Mouse (Mus musculus) thymus, postnatal 14 days (tissue): ENCODE results near the gene Mark2.

Experiments used
- DNase-seq: peaks from one replicate; pipeline ENCODE4 v3.0.0; 2021

Gene Mark2

DNA sequence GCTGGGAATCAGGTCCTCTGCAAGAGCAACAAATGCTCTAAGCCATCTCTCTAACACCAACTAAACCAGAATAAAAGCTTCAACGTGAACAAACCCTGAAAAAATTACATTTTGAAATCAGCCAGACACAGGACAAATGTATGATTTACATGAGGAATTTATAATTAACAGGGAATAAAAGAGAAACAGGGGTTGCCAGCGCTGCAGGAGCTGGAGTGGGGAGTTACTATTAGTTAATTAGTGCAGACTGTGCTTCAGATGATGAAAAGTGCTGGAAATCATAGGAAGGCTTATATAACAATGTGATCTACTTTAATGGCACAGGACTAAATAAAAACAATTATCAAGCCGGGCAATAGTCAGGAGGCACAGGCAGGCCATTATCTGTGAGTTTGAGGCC lies 20.3 kb downstream of the Mark2 start:
- no peak for DNase-seq

DNA sequence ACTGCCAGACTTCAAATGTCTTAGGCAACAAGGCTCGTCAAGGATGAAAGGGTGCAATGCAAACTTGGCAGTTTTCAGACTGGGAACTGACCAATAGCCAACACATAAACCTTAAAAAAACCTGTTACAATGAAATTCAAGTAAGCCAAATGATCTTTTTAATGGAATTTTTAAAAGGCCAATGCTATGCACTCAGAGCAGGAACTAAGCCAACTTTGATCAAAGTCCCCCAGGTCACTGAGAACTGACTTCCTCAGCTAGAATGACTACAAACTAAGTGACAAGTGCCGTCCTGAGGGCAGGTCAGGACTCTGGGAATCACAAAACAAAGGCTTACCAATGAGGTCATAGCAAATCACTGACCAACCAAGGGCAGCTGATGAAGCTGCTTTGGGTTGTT lies 21.5 kb downstream of the Mark2 start:
- no peak for DNase-seq

DNA sequence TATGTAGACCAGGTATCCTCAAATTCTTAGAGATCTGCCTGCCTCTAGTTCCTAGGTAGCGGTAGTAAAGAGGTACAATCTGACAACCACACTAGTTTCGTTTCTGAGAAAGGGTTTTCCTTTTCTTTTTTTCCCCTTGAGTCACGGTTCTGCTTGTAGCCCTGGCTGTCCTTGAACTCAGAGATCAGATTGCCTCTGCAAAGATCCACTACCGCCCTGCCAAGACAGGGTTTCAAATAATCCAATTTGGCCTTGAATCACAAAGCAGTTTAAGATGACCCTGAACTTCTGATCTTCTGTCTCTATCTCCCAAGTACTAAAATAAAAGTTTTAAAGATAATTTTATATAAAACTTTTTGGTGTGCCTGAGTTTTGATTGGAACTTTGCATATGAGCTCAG lies 23.9 kb downstream of the Mark2 start:
- DNase-seq = no peak

DNA sequence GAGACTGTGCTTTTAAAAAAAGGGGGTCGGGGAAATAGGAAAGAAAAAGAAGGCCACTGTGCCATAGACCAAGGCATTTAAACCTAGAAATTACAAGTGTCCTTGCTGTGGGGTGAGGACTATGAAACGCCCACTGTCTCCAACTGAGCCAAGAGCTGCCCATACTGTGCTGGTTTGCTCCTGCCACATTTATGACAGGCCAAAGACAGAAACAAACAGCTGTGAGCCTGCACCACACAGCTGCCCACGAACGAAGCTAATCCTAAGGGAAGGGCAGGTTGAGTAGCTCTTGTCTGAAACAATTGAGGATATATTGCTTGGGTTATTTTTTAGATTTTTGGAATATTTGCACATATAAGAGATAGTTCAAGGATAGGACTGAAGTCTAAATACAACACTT lies 24.8 kb downstream of the Mark2 start:
- DNase-seq = no peak

DNA sequence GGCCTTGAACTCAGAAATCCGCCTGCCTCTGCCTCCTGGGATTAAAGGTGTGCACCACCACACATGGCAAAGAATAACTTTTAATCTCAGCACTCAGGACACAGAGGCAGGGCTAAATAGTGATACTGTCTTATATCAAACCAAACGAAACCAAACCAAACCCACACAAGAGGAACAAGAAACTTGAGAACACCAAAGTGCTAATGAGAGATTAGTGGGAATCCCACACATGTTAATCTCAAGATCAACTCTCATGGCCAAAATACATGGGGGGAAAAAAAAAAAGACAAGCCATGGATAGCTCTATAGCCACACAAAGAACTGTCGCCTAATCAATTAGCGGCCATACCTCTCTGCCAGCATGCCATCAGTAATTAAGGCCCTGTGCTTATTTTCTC lies 26.1 kb downstream of the Mark2 start:
- no peak for DNase-seq

DNA sequence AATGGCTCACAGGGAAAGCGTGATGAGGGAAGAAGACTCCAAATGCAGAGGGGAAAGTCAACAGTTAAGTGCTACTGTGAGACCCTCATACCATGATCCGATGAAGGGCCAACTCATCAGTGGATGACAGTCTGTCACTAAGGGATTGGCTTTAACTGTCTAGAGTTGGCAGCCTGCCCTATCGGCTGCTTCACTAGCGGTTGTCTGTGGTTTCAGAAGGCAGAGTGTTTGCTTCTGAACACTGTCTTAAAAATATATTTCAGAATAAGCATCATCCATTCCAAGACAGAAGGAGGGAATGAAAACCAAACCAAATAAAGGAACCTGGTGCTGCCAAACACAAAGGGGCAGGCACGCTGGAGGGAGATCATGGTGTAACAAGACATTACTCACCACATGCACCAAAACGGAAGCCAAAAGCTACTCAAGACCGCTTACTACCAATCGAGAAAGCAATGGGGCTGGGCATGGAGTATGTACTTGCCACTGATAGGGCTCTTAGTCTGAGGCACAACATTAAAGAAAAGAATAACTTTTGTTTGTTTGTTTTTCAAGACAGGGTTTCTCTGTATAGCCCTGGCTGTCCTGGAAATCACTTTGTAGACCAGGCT lies 26.6 kb downstream of the Mark2 start:
- DNase-seq = no peak

DNA sequence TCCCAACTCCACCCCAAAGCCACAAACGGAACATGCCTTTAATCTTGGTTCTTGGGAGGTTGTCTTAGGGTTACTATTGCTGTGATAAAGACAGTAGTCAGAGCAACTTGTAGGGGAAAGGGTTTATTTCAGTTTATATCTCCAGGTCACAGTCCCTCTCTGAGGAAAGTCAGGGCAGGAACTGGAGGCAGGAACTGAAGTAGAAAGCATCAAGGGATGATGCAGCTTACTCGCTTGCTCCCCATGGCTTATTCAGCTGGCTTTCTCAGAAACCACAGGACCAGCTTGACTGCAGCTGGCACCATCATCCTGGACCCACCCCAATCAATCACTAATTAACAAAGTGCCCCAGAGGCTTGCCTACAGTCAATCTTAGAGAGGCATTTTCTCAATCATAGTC lies 28.0 kb downstream of the Mark2 start:
- no peak for DNase-seq

DNA sequence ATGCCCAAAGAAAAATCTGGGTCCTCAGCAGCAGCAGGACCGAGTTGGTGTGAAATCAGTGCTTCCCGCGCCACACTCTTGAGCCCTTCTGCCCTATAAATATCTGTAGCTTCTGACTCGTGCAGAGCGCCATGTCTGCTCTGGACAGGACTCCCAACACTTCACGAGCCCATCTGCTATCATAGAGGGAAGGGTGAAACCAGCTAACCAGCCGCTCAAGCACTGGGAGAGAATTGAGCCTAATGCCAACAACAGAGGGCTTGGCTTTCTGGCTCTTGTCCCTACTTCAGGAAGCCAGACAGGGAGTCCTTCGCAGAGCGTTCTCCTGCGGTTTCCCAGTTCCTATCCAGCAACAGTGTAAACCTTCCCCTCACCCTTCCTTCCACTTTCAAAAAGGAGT lies 30.4 kb downstream of the Mark2 start:
- DNase-seq = no peak

DNA sequence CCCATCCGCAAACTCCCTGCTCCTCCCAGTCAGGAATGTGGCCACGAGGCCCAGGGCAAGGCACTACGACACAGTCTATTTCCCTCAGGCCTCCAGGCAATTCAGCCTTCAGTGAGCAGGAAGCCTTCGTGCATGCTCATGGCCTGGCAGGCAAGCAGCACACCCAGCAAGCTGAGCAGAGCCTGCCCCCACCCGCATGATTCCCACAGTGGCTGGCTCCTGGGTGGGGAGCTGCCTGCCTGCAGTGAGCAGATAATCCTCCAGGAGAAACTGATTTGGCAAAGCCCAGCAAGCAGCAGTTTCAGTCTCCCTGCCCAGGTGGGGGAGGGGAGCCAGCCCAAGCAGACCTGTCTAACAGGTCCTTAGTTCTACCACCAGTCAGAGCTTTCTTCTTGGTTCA lies 31.0 kb downstream of the Mark2 start:
- DNase-seq = no peak

DNA sequence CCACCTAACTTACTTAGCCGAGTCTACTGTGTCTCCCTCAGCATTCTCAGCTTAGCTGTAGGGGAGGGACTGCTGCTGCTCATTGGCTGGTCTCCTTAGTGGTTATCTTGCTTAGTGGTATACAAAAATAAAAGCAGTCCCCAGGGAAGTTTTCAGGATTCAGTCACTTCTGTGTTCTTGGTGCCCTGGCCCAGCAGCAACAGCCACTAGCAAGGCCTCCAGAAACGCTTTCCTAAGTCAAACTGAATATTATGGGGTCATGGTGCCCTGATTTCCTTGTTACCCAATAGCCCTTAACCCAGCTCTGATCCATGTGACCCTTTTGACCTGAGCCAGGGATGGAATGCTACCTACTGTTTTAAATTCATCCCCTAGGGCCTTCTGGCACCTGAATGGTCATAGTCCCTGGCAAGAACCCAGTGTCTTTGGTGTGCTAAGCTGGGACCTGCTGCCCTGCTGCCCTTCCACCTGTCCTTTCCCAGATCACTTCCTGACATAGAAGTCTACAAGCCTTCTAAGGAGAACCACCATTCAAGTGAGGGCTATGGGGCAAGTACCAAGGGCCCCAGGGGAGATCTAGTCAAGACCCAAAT lies 31.8 kb downstream of the Mark2 start:
- DNase-seq = no peak

DNA sequence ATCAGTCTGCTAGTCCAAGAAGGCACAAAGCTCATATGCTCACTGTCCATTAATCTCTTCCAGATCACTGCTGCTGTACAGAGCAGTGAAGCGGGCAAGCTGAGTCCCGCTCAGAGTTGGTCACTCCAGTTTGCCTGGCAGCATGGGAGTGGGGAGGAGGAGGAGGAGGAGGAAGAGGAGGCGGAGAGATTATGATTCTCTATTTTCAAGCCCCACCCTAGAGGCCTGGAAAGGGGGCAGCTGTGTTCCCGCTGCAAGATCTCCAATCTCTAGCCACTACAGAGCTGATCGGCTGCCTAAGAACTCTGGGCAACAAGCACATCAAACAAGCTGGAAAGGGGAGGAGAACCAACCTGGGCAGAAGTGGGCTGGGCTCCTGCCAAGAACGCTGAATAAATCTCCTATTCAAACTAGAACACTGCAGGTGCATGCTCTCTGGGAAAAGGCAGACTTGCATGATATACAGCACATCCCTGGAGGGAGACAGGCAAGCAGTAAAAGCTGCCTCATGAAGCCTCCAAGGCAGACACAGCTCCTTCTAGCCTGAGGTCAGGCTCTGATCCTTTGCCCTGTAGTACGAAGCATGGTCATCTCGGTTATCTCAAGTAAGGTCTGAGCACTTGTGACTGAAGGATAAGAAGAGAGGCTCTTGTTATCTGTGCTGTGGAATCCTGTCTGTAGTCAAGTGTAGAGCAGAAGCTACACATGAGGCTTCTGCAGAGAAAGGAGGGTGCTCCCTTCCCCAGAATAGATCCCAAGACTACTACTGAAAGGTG lies 33.5 kb downstream of the Mark2 start:
- DNase-seq = no peak

DNA sequence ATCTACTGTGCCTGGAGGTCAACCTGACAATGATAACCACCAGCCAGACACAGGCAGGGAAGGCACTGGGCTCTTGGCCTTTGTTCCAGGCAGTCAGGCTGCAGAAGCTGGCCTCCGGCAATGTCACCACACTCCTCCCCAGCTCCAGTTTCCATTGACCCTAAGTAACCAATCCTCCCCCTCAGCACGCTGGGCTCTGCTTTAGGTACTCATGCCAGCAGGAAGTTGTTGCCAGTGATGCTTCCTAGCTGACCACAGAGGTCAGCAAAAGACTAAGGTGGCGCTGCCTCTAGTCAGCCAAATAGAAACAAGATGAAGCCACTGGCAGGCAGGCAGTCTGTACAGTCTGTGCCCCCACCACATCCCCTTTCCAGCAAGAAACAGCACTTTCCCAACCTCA lies 34.7 kb downstream of the Mark2 start:
- no peak for DNase-seq

DNA sequence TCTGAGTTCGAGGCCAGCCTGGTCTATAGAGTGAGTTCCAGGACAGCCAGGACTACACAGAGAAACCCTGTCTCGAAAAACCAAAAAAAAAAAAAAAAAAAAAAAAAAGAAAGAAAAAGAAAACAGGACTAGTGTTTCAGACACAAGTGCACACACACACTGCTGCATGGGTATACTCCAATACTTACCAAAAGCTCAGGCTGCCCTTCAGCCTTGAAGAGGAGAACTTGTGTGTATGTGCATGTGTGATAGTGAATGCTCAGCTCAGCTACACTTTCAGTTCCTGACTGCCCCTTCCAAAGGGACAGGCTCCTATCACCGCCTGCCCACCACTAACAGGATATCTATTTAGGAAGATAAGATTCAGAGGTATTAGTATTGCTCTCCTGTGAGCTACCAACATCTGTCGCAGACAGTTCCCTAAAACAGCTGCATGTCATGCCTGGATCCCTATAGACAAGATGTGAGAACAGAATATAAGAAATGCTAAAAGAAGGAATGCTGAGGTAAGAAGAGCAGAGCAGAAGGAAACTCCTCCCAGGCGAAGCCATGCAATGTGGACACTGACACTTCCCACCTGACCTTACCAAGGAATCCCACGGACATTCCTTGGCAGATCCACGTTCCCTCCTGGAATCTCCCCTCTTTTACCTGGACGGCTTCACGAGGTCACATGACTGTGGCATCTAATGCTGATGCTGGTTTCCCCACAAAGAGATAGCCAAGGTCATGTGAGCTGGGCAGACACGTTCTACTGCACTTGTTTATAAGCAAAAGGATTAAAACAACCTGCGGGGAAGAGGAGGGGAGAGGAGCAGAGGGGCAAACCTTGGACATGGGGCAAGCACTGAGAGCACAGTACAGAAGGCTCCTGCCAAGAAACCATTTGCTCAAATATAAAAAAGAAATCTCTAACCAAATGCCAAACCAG lies 36.0 kb downstream of the Mark2 start:
- no peak for DNase-seq

DNA sequence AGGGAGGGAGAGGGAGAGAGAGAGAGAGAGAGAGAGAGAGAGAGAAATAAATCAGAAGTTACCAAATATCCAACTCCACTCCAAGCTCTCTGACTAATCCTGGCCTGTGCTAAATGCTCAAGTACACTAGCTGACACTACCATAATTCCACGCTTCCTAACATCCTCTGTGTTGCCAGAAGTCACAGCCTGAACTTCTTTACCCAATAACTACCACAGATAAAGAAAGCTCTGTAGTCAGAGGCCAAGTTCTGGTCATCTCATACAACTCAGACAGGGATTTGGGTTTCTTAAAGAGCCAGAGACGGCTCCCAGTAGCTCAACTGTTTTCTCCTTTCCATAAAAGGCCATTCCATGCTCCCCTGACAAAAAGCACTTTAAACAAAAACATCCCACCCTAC lies 36.9 kb downstream of the Mark2 start:
- no peak for DNase-seq

DNA sequence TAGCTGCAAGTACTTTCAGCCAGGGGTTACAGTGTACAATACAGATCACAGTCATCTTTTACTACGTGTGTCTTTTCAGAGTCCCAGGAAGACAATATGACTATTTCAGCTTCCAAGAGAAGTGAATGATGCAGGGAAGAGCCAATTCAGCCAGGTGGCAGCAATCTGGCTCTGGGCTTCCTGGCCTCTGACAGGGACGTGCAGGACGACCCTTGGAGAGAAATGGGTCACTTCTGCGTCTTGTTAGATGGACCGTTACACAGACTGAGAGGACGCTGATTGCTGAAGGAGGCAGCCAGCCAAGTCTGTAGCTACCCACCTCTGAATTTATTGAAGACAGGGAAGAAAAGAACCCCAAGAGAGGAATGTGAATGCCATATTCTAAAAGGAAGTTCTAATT lies 37.9 kb downstream of the Mark2 start:
- DNase-seq = no peak

DNA sequence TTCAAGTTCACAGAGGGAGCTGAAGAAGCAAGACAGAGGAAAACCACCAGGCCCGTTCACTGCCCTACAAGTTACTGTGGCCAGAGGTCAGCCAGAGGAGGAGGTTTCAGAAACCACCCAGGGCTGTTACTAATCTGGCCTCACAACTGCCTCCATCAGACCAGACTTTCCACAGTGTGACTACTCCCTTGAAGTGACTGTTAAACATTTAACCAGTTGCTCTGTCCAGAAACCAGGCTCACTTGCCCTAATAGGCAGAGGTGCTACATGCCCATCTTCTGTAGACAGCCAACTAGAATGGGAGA lies 39.2 kb downstream of the Mark2 start:
- no peak for DNase-seq

DNA sequence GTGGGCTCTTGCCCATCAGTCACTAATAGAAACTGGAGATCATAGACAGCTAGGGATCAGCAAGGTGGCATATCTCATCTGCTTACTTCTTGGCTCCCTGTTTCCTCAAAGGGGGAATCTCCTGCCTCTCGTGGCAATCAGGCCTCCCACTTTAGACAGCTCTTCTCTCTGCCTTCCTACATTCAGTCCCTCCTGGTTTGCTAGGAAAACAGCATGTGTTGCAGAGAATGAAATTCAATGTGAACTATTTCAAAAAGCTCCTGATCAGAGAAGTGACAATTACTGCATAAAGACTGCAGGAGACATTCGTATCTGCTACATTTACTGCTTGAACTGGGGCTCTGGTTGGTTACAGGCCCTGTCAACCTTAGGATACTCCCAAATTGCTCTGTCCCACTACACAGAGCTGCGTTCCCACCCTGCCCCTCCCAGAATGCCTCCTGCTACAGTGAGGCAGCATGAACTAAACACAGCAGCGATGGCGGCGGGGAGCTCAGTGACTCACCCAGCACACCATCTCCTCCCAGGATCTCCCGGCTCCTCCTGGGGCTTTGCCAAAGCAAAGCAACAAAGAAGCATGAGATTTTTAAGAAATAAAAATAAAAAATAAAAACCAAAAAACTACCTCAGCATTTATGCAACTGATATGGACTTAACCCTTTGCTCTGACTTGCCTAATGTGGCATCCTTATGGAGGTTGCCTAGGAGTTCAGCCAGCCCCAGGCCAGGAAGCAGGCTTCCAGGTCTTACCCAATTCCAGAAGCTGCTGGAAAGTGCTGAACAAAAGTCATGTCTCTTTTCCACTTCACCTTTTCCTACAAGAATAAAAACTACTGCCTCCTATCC lies 39.8 kb downstream of the Mark2 start:
- DNase-seq = no peak

DNA sequence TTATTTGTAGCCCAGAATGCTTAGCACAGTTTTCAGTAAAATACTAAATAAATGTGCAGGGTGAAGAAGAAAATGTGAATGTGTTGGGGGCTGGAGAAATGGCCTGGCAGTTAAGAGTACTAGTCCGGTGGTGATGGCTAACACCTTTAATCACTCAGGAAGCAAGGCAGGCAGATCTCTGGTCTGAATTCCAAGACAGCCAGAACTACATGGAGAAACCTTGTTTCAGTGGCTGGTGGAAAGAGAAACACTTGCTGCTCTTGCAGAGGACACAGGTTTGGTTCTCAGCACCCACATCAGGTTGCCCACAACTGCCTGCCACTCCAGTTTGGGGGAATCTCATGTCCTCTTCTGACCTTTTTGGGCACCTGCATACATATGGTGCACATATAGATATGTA lies 41.6 kb downstream of the Mark2 start:
- no peak for DNase-seq

DNA sequence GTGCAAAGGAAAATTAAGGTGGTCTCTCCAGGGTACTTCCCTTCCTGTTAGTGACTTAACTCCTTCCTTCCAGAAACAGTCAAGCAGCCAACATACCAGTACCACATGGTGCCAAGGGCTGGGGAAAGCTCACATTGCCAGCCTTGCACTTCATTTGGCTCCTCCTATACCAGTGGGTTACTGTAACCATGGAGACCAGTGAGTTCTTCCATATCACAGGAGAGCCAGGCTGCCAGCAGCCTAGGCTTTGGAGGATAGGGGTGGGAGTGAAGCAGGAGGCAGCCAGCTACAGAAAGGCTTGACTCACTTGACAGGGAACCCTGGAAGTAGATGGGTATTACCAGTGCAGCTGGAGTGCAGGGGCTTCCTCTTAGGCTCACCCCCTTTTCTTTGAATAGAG lies 42.6 kb downstream of the Mark2 start:
- DNase-seq = no peak

DNA sequence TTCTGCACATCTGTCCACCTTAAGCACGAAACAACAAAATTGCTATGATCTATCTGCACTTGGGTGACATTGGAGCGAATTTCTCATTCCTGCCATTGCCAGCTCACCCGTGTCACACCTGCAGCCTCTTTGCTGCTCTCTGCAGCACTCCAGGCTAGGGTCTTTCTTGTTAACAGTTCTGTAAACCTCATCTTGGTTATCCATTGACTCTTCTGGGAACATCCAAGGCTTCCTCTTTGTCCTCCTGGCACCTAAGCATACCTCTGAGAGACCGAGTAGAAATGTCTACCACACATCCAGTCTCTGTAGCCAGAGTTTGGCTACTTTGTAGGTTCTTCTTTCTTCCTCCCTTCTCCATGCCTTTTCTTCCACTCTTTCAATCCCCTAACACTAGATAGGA lies 45.7 kb downstream of the Mark2 start:
- DNase-seq = no peak

DNA sequence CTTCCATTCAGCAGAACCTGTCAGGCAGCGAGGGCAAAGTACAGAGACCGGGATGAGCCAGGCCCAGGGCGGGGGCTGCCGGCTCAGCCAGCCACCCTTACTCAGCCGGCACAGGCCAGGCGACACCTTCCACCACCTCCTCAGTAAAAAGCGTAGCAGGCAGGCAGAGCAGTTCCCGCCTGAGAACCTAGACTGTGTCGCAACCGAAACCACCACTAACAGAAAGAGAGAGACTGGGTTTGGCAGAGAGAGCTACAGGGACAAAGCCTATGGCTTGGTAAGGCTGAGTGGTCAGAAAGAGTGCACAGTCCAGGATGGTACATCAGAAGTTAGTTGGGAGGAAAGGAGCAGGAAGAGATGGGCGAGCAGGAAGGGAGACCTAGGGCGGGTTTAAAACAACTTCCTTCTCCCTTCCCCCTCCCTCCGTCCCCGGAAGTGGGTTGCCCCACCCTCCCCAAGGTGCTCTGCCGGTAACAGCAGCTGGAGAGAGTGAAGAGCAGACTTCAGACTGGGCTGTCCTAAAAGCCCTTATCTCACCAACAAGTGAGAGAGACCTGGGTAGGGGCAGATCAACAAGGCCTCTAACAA lies 46.5 kb downstream of the Mark2 start:
- peak; percentile 93 for DNase-seq
